Mouse (Mus musculus) left cerebral cortex, postnatal 14 days (tissue): ENCODE measurements around the gene Adgrl2. TPM values are rescaled to one million over a fixed set of nuclear protein-coding genes. Genes with fewer than 3 reads are reported as not detected.

Experiments used
- DNase-seq, 2 experiments: peaks; one replicate each; pipeline ENCODE4 v3.0.0; 2021 to 2022; ENCODE audit warnings: low spot score in 2 of 2, mixed read lengths in 1 of 2
- intact Hi-C: fragments of 180-260 bp; cut with DNase I; formaldehyde crosslinking; loops from one replicate; pipeline ENCODE4 v1.15.1; 2025
- total RNA-seq, 2 experiments: library from RNA; stranded (reverse); gene quantifications; 2 replicates each; pipeline ENCODE4 v1.2.3; 2021

Gene Adgrl2
- total RNA-seq, 2 experiments from 2014 or later: 142 to 151 TPM

GRCm38 (mm10) chr3:148852556-148852955 is 137.8 kb downstream of the Adgrl2 start:
- DNase-seq: no peak
- intact Hi-C loops: no loop called here

GRCm38 (mm10) chr3:148850821-148851220 is 139.5 kb downstream of the Adgrl2 start:
- no peak for DNase-seq
- intact Hi-C loops: no loop called here

GRCm38 (mm10) chr3:148848366-148848765 is 142.0 kb downstream of the Adgrl2 start:
- DNase-seq: no peak
- intact Hi-C loops: no loop called here

GRCm38 (mm10) chr3:148844182-148844581 is 146.2 kb downstream of the Adgrl2 start:
- intact Hi-C loops: no loop called here
- DNase-seq: no peak

- peak in 1 of 2 experiments; percentile 55 for DNase-seq
- intact Hi-C loops: no loop called here
These were observed 147.8 kb downstream of the Adgrl2 start for GRCm38 (mm10) chr3:148842533-148842932.

- no peak for DNase-seq
- intact Hi-C loops: no loop called here
These were observed 151.5 kb downstream of the Adgrl2 start for GRCm38 (mm10) chr3:148838835-148839296.

- intact Hi-C loops: no loop called here
These were observed 152.1 kb downstream of the Adgrl2 start for GRCm38 (mm10) chr3:148838095-148838834.

GRCm38 (mm10) chr3:148835136-148835535 is 155.2 kb downstream of the Adgrl2 start:
- DNase-seq: no peak
- intact Hi-C loops: no loop called here

More at GRCm38 (mm10) chr3:148838095-148838834, 152.1 kb downstream of the Adgrl2 start:
- DNase-seq: no peak

GRCm38 (mm10) chr3:148833070-148833769 is 157.1 kb downstream of the Adgrl2 start:
- DNase-seq: no peak
- intact Hi-C loops: no loop called here

- intact Hi-C loops: no loop called here
- no peak for DNase-seq
These were observed 158.4 kb downstream of the Adgrl2 start for GRCm38 (mm10) chr3:148832001-148832400.

- intact Hi-C loops: no loop called here
- DNase-seq: no peak
These were observed 161.8 kb downstream of the Adgrl2 start for GRCm38 (mm10) chr3:148828519-148828918.

GRCm38 (mm10) chr3:148823551-148823950 is 166.8 kb downstream of the Adgrl2 start:
- intact Hi-C loops: no loop called here
- no peak for DNase-seq

GRCm38 (mm10) chr3:148821632-148822031 is 168.7 kb downstream of the Adgrl2 start:
- no peak for DNase-seq
- intact Hi-C loops: no loop called here

GRCm38 (mm10) chr3:148819323-148820046 is 170.9 kb downstream of the Adgrl2 start:
- no peak for DNase-seq
- intact Hi-C loops: no loop called here

- DNase-seq: no peak
- intact Hi-C loops: no loop called here
These were observed 171.8 kb downstream of the Adgrl2 start for GRCm38 (mm10) chr3:148818414-148819105.

- intact Hi-C loops: no loop called here
- DNase-seq: no peak
These were observed 172.9 kb downstream of the Adgrl2 start for GRCm38 (mm10) chr3:148817491-148817890.

- intact Hi-C loops: no loop called here
These were observed 177.2 kb downstream of the Adgrl2 start for GRCm38 (mm10) chr3:148813121-148813520.

GRCm38 (mm10) chr3:148812059-148812458 is 178.3 kb downstream of the Adgrl2 start:
- DNase-seq: no peak
- intact Hi-C loops: no loop called here

More at GRCm38 (mm10) chr3:148813121-148813520, 177.2 kb downstream of the Adgrl2 start:
- no peak for DNase-seq

GRCm38 (mm10) chr3:148806977-148807376 is 183.4 kb downstream of the Adgrl2 start:
- DNase-seq: no peak
- intact Hi-C loops: no loop called here
